Mouse (Mus musculus) MEL (cell line): ENCODE results near the gene Ptpre. TPM values are rescaled to one million over a fixed set of nuclear protein-coding genes. Genes with fewer than 3 reads are reported as not detected.
"Not testable (repeated sequence)": the region's sequence is repeated elsewhere in the genome, so short reads cannot be mapped to it uniquely, and the experiment has no call there.

Source experiments
- DNase-seq: peaks from one replicate; pipeline ENCODE4 v3.0.0; 2011; ENCODE audit warnings: low read depth, low spot score
- H3K27ac ChIP-seq: 2 replicates; pipeline ENCODE4 v1.5.1; 2012; ENCODE audit warnings: low read depth, mild to moderate bottlenecking, control low read depth, low read length, moderate library complexity; ENCODE audit not compliant: control insufficient read depth
- H3K27me3 ChIP-seq, 2 experiments: fragments of 150-350 bp in 1 of 2; sonication (generic) in 1 of 2; 2 replicates each; pipeline ENCODE4 v1.6.1; 2012; ENCODE audit warnings: low read length in 2 of 2, mild to moderate bottlenecking in 2 of 2, improper control_type of control experiment in 1 of 2, moderate library complexity in 1 of 2; ENCODE audit not compliant: insufficient read depth in 2 of 2, control insufficient read depth in 1 of 2
- H3K36me3 ChIP-seq, 2 experiments: 2 replicates each; pipeline ENCODE4 v1.6.1; 2012 to 2014; ENCODE audit warnings: low read length in 2 of 2, improper control_type of control experiment in 1 of 2, inconsistent platforms in 1 of 2, mild to moderate bottlenecking in 1 of 2; ENCODE audit not compliant: insufficient read depth in 2 of 2, control insufficient read depth in 1 of 2
- H3K4me1 ChIP-seq, 2 experiments: fragments of 150-350 bp in 1 of 2; sonication (generic) in 1 of 2; 2 replicates each; pipeline ENCODE4 v1.6.1; 2012; ENCODE audit warnings: low read length in 2 of 2, improper control_type of control experiment in 1 of 2, mild to moderate bottlenecking in 1 of 2; ENCODE audit not compliant: insufficient read depth in 2 of 2, control insufficient read depth in 1 of 2
- H3K4me3 ChIP-seq, 2 experiments: fragments of 150-350 bp in 1 of 2; sonication (generic) in 1 of 2; 2 replicates each; pipeline ENCODE4 v1.5.1; 2012; ENCODE audit warnings: low read depth in 2 of 2, low read length in 2 of 2, mild to moderate bottlenecking in 2 of 2, moderate library complexity in 2 of 2, control low read depth in 1 of 2, improper control_type of control experiment in 1 of 2; ENCODE audit not compliant: control insufficient read depth in 1 of 2, insufficient read depth in 1 of 2
- H3K79me2 ChIP-seq: 2 replicates; pipeline ENCODE4 v1.6.1; 2012; ENCODE audit warnings: mild to moderate bottlenecking, low read length, moderate library complexity; ENCODE audit not compliant: control insufficient read depth, poor library complexity, insufficient read depth
- H3K9ac ChIP-seq: 2 replicates; pipeline ENCODE4 v1.6.1; 2012; ENCODE audit warnings: low read depth, mild to moderate bottlenecking, control low read depth, low read length, moderate library complexity; ENCODE audit not compliant: control insufficient read depth, poor library complexity, severe bottlenecking
- H3K9me3 ChIP-seq: fragments of 150-350 bp; sonication (generic); replicated peaks from 2 replicates; pipeline ENCODE4 v1.6.1; 2012; ENCODE audit warnings: mild to moderate bottlenecking, low read length, improper control_type of control experiment, moderate library complexity; ENCODE audit not compliant: insufficient read depth
- CHD1 ChIP-seq: IDR thresholded peaks from 2 replicates; pipeline ENCODE4 v1.6.1; 2012; ENCODE audit warnings: low read depth, mild to moderate bottlenecking, inconsistent platforms, low read length, improper control_type of control experiment
- ELF1 ChIP-seq: IDR thresholded peaks from 2 replicates; pipeline ENCODE4 v1.6.1; 2014; ENCODE audit warnings: low read depth, mild to moderate bottlenecking, inconsistent platforms, low read length, improper control_type of control experiment, moderate library complexity
- EP300 ChIP-seq, 2 experiments: IDR thresholded peaks; 2 replicates each; pipeline ENCODE4 v1.6.1; 2011; ENCODE audit warnings: improper control_type of control experiment in 2 of 2, low read length in 2 of 2, low read depth in 1 of 2, mild to moderate bottlenecking in 1 of 2
- ETS1 ChIP-seq: IDR thresholded peaks from 2 replicates; pipeline ENCODE4 v1.6.1; 2012; ENCODE audit warnings: low read depth, mild to moderate bottlenecking, inconsistent platforms, low read length, improper control_type of control experiment, moderate library complexity
- GABPA ChIP-seq: IDR thresholded peaks from 2 replicates; pipeline ENCODE4 v1.6.1; 2012; ENCODE audit warnings: low read depth, mild to moderate bottlenecking, inconsistent platforms, low read length, improper control_type of control experiment, moderate library complexity
- GATA1 ChIP-seq: IDR thresholded peaks from 2 replicates; pipeline ENCODE4 v1.6.1; 2011; ENCODE audit warnings: low read depth, low read length, improper control_type of control experiment
- KAT2A ChIP-seq: conservative IDR thresholded peaks from 2 replicates; pipeline ENCODE4 v1.6.1; 2012; ENCODE audit warnings: low read depth, low read length, improper control_type of control experiment, inconsistent platforms
- MAX ChIP-seq: IDR thresholded peaks from 2 replicates; pipeline ENCODE4 v1.6.1; 2011; ENCODE audit warnings: low read length, improper control_type of control experiment
- MXI1 ChIP-seq: IDR thresholded peaks from 2 replicates; pipeline ENCODE4 v1.6.1; 2011; ENCODE audit warnings: mild to moderate bottlenecking, low read depth, low read length, improper control_type of control experiment
- MYB ChIP-seq: IDR thresholded peaks from 2 replicates; pipeline ENCODE4 v1.6.1; 2011; ENCODE audit warnings: mild to moderate bottlenecking, low read depth, low read length, improper control_type of control experiment
- MYC ChIP-seq: IDR thresholded peaks from 2 replicates; pipeline ENCODE4 v1.6.1; 2011; ENCODE audit warnings: low read depth, mild to moderate bottlenecking, low read length, improper control_type of control experiment, moderate library complexity
- POLR2A ChIP-seq, 2 experiments: IDR thresholded peaks; 2 replicates each; pipeline ENCODE4 v1.6.1; 2011 to 2012; ENCODE audit warnings: low read length in 2 of 2, mild to moderate bottlenecking in 2 of 2, control low read depth in 1 of 2, improper control_type of control experiment in 1 of 2, low read depth in 1 of 2, moderate library complexity in 1 of 2; ENCODE audit not compliant: control insufficient read depth in 1 of 2, insufficient read depth in 1 of 2, poor library complexity in 1 of 2
- RCOR1 ChIP-seq: IDR thresholded peaks from 2 replicates; pipeline ENCODE4 v1.6.1; 2012; ENCODE audit warnings: low read depth, mild to moderate bottlenecking, inconsistent platforms, low read length, improper control_type of control experiment
- SIN3A ChIP-seq: IDR thresholded peaks from 2 replicates; pipeline ENCODE4 v1.6.1; 2012; ENCODE audit warnings: low read length, improper control_type of control experiment, inconsistent platforms
- TAL1 ChIP-seq: IDR thresholded peaks from 2 replicates; pipeline ENCODE4 v1.6.1; 2012; ENCODE audit warnings: mild to moderate bottlenecking, inconsistent platforms, low read length, moderate library complexity, mixed read lengths
- TBP ChIP-seq: IDR thresholded peaks from 2 replicates; pipeline ENCODE4 v1.8.0; 2011; ENCODE audit warnings: low read depth, low read length, improper control_type of control experiment
- TCF12 ChIP-seq: IDR thresholded peaks from 2 replicates; pipeline ENCODE4 v1.6.1; 2014; ENCODE audit warnings: low read depth, mild to moderate bottlenecking, inconsistent platforms, low read length, improper control_type of control experiment, moderate library complexity
- polyA plus RNA-seq, 2 experiments: library from polyadenylated mRNA; stranded (reverse) in 1 of 2; unstranded in 1 of 2; fragments of >175 nt in 1 of 2; fragments of >200 nt in 1 of 2; gene quantifications; 2 replicates each; pipeline versions ENCODE4 v1.2.1 to v1.2.4; 2012; ENCODE audit warnings: low replicate concordance in 2 of 2, low read depth in 1 of 2; ENCODE audit not compliant: insufficient read length in 2 of 2, insufficient read depth in 1 of 2, missing spikeins in 1 of 2
- total RNA-seq: library from RNA; depleted of rRNA; stranded (reverse); fragments of 300-350 nt; gene quantifications from 2 replicates; pipeline ENCODE4 v1.2.3, GENCODE M21; 2012

Gene Ptpre
- total and polyA plus RNA-seq, 3 experiments = 4.9 to 12.9 TPM; not detected in 1

- Histone ChIP-seq H3K27ac (peak overlapping the region; percentile 93), H3K79me2 (peaks cover 18% of the 10 kb centered on the region), H3K36me3 (peaks cover 0 to 56% of the 10 kb centered on the region in 2 experiments; a peak in 2 of 4 replicates), H3K9ac (peak overlapping the region; percentile 63)
- DNase-seq = peak; percentile 80
- TF ChIP-seq MYC (peak; percentile 0; the same call in 1 of the 2 replicates), MAX (0 out of 2 replicates have a peak, but pooled peaks have one; percentile 28), ETS1 (peak; percentile 93), TCF12 (peak; percentile 87), TAL1 (peak; percentile 75), POLR2A (IDR thresholded peaks at IDR 0.05; ENCODE audit: control insufficient read depth in 1 of 2, insufficient read depth in 1 of 2, low read depth in 1 of 2, low read length in 2 of 2, poor library complexity in 1 of 2) (peak in 1 of 2 experiments; percentile 35; a peak in 1 of 4 replicates), GATA1 (peak; percentile 90), EP300 (IDR thresholded peaks at IDR 0.05; ENCODE audit: low read depth in 1 of 2, low read length in 2 of 2) (peak; percentile 60 to 89), MYB (peak; percentile 65; the same call in 1 of the 2 replicates)
- TF ChIP-seq, all 39 proteins: peak for 9; not testable (repeated sequence) for 30
- Histone ChIP-seq H3K4me3 (peak overlapping the region; percentile 7 to 28; a peak in 1 of 4 replicates), H3K4me1 (peaks cover 24 to 45% of the 10 kb centered on the region in 2 experiments)
- not testable (repeated sequence) for H3K27me3 ChIP-seq, H3K9me3 ChIP-seq
Measured at GRCm38 (mm10) chr7:135575319-135576069, 38.2 kb downstream of the Ptpre start.

GRCm38 (mm10) chr7:135576329-135576728 is 39.0 kb downstream of the Ptpre start:
- Histone ChIP-seq H3K27me3 (no peaks in the 10 kb centered on the region), H3K79me2 (peaks cover 18% of the 10 kb centered on the region), H3K27ac (peak overlapping the region; percentile 93), H3K9ac (peak overlapping the region; percentile 63), H3K36me3 (peaks cover 0 to 62% of the 10 kb centered on the region in 2 experiments; a peak in 2 of 4 replicates), H3K4me3 (0 out of 4 replicates have a peak overlapping the region, but pooled peaks of 1 of the 2 experiments have one; percentile 3), H3K4me1 (peaks cover 24 to 52% of the 10 kb centered on the region in 2 experiments), H3K9me3 (no peaks in the 10 kb centered on the region)
- TF ChIP-seq KAT2A (no peak), EP300 (IDR thresholded peaks at IDR 0.05; ENCODE audit: low read depth in 1 of 2, low read length in 2 of 2) (peak; percentile 69 to 88), TCF12 (peak; percentile 67), ETS1 (peak; percentile 94), MXI1 (peak; percentile 77), SIN3A (peak; percentile 86), MAX (peak; percentile 42; the same call in 1 of the 2 replicates), ELF1 (0 out of 2 replicates have a peak, but pooled peaks have one; percentile 9), GABPA (no peak), CHD1 (no peak), TAL1 (peak; percentile 49), RCOR1 (peak; percentile 35; the same call in 1 of the 2 replicates), MYC (peak; percentile 84; the same call in 1 of the 2 replicates), GATA1 (peak; percentile 83), TBP (peak; percentile 40; the same call in 1 of the 2 replicates)
- DNase-seq = peak; percentile 73
